Mouse (Mus musculus) lung, embryonic 16.5 days (tissue): ENCODE measurements around the gene Ckap4. TPM values are rescaled to one million over a fixed set of nuclear protein-coding genes. Genes with fewer than 3 reads are reported as not detected.

ENCODE experiments used
- ATAC-seq: fragments of 200-750 bp; cut with Nextera tagmentation; 2 replicates; pipeline ENCODE4 v1.8.0; 2017; ENCODE audit warnings: low read depth, mild to moderate bottlenecking, moderate library complexity
- H3K27ac ChIP-seq: fragments of 300-500 bp; sonication (generic); 2 replicates; pipeline ENCODE4 v1.5.1; 2014; ENCODE audit warnings: mild to moderate bottlenecking, control low read depth, low read length
- H3K27me3 ChIP-seq: fragments of 300-500 bp; sonication (generic); 2 replicates; pipeline ENCODE4 v1.6.1; 2014; ENCODE audit warnings: low read depth, low read length, mixed read lengths; ENCODE audit not compliant: control insufficient read depth, insufficient read depth
- H3K36me3 ChIP-seq: fragments of 300-500 bp; sonication (generic); 2 replicates; pipeline ENCODE4 v1.6.1; 2014; ENCODE audit warnings: low read length; ENCODE audit not compliant: control insufficient read depth, insufficient read depth
- H3K4me1 ChIP-seq: fragments of 300-500 bp; sonication (generic); replicated peaks from 2 replicates; pipeline ENCODE4 v1.6.1; 2014; ENCODE audit warnings: low read length, mixed read lengths; ENCODE audit not compliant: control insufficient read depth, insufficient read depth
- H3K4me2 ChIP-seq: fragments of 300-500 bp; sonication (generic); 2 replicates; pipeline ENCODE4 v1.6.1; 2014; ENCODE audit warnings: low read depth, low read length, control low read depth
- H3K4me3 ChIP-seq: fragments of 300-500 bp; sonication (generic); 2 replicates; pipeline ENCODE4 v1.5.1; 2014; ENCODE audit warnings: mild to moderate bottlenecking, low read length, control low read depth
- H3K9ac ChIP-seq: fragments of 300-500 bp; sonication (generic); 2 replicates; pipeline ENCODE4 v1.6.1; 2014; ENCODE audit warnings: low read length, control low read depth
- H3K9me3 ChIP-seq: fragments of 300-500 bp; sonication (generic); 2 replicates; pipeline ENCODE4 v1.6.1; 2016; ENCODE audit warnings: low read length; ENCODE audit not compliant: control insufficient read depth
- WGBS: fragments of 180-500 bp; shearing (Covaris S2); extraction: QIAGEN DNeasy Blood & Tissue Kit; methylation state at CpG from one replicate; pipeline ENCODE4 v1.1.7; 2014; 5-methylcytosine and 5-hydroxymethylcytosine counted together
- polyA plus RNA-seq: library from polyadenylated mRNA; unstranded; fragments of >200 nt; fragmentation: Nextera tagmentation; extraction: Ambion mirVana; gene quantifications from 2 replicates; pipeline ENCODE4 v1.2.1, GENCODE M21; 2015

The Ckap4 gene
- polyA plus RNA-seq, 1 experiment from 2014 or later = 88.0 TPM

DNA sequence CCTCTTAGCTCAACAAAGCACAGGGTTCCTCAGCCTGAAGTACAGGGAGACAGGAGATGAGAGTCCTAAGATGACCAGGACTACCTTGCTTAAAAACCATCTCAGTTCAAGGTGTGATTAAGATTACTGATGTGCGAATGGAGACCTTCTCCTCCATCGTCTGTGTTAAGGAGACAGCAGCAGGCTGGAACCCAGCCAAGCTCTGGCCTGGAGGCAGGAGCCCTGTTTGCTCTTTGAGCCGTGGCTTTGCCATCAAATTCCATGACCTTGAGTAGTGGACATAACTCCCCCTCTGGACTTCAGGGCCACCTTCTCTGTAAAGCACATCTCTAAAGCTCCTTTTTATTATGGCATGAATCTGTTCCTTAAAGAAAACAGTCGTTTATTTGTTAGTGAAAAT lies 2.0 kb upstream of the Ckap4 start:
- Histone ChIP-seq H3K4me2 (no peak overlapping the region), H3K9me3 (no peaks in the 10 kb centered on the region), H3K9ac (no peak overlapping the region), H3K36me3 (0 out of 2 replicates have a peak, but pooled peaks cover 4% of the 10 kb centered on the region), H3K4me1 (peaks cover 21% of the 10 kb centered on the region), H3K4me3 (no peak overlapping the region), H3K27me3 (no peaks in the 10 kb centered on the region), H3K27ac (no peak overlapping the region)
- WGBS = 32% methylated on average over 4 of the region's 4 CpGs
- ATAC-seq = no peak

DNA sequence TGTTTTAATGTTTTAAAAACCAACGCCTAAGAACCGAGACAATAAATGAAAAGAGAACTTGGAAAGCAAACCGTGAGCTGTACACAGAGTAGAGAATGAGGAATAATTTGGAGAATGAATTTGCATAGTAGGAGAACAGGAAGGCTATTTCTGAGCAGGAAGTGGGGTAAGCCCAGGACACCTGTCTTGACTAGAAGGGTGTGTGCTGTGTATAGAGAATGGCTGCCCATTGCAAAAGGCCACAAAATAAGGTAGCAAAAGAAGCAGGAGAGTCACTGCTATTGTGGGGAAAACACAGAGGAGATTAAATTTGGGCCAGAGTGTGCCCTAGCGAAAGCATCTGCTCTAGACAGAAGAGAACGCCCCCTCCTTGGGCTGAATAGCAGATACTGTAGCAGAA lies 1.6 kb upstream of the Ckap4 start:
- H3K9me3 ChIP-seq = no peaks in the 10 kb centered on the region
- no peaks in the 10 kb centered on the region for H3K27me3 ChIP-seq
- H3K4me3 ChIP-seq = no peak overlapping the region
- 0 out of 2 replicates have a peak, but pooled peaks cover 4% of the 10 kb centered on the region for H3K36me3 ChIP-seq
- H3K27ac ChIP-seq = no peak overlapping the region
- H3K4me1 ChIP-seq = peaks cover 25% of the 10 kb centered on the region
- WGBS = 75% methylated on average over 5 of the region's 5 CpGs
- H3K4me2 ChIP-seq = no peak overlapping the region
- ATAC-seq = no peak
- no peak overlapping the region for H3K9ac ChIP-seq

DNA sequence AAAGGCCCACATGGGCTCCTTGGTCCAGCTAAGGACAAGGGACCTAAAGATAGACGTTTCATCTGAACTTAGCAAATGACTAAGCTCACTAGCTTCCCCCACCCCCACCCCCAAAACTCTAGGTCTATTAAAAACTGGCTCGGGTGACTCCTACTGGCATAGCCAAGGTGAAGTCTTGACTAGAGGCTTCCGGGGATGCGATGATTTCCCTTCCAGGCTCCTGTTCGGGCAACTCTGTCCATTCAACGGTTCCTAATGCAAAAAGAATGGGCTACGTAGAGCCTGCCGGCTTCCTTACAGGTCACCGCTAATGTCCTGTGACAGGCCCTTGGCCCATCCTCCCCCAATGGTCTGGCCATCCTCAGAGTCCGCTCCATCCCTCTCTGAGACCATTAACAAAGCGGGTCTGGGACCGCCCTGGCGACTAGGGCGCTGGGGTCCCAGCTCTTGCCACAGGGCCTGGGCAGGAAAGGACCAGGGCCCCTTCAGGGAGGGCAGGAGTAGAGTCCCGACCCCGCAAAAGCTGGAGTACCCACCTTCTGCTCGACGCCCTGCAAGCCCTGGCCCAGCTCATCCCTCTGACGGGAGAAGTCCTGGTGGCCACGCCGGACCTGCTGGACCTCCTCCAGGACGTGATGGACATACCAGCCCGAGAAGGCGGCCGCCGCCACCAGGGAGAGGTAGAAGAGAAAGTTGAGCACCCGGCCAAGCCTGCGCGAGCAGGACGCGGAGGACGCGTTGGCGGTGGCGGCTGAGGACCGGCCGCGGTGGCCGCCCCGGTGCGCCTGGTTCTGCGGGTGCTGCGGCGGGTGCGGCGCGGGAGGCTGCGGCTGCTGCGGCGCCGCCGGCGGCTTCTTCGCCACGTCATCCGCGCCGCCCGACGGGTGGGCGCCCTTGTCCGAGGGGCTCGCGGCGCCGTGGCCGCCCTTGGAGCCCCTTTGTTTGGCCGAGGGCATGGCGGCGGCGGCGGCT lies 665 bp downstream of the Ckap4 start:
- peak; percentile 39 for ATAC-seq
- Histone ChIP-seq H3K36me3 (peaks cover 7% of the 10 kb centered on the region; the same call in 1 of the 2 replicates), H3K9ac (peak overlapping the region; percentile 91), H3K27me3 (no peaks in the 10 kb centered on the region), H3K4me1 (peaks cover 33% of the 10 kb centered on the region), H3K4me3 (peak overlapping the region; percentile 79), H3K9me3 (no peaks in the 10 kb centered on the region), H3K27ac (peak overlapping the region; percentile 93), H3K4me2 (peak overlapping the region; percentile 82)
- WGBS = under 1% methylated on average over 32 of the region's 72 CpGs

DNA sequence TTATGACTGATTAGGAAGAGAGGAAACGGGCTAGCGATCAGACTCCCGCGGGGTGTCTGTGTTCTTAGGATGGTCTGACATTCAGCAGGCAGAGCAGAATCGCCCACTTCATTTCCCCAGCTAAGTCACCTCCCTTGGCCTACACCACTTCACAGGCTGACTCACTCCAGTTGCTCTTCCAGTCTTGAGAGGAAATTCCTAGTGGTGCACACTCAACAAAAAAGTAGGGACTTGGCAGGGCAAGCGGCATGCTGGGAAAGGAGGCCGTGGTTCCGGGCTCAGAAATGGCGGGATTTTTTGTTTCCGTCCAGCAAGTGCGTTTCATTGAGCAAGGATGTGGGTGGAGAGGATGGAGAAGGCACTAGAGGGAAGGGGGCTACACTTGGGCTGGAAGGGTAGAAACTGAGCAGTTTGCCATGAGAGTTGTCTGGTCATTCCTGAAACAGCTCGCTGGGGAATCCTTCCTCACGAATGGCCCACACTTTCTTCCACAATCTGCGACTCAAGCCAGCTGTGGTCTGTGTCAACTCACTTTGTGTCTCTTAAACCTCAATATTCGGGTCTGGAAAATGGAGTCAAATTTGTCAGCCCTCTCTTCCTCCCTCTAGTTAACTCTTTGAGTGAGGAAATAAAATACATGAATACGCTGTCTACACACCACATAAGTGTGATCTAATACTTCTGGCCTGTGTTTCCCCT lies 1.5 kb downstream of the Ckap4 start:
- WGBS = 20% methylated on average over 16 of the region's 16 CpGs
- peaks cover 33% of the 10 kb centered on the region for H3K4me1 ChIP-seq
- peak overlapping the region; percentile 93 for H3K27ac ChIP-seq
- peak overlapping the region; percentile 79 for H3K4me3 ChIP-seq
- H3K9ac ChIP-seq = peak overlapping the region; percentile 91
- H3K36me3 ChIP-seq = peaks cover 14% of the 10 kb centered on the region
- H3K27me3 ChIP-seq = no peaks in the 10 kb centered on the region
- peak overlapping the region; percentile 82 for H3K4me2 ChIP-seq
- H3K9me3 ChIP-seq = no peaks in the 10 kb centered on the region
- peak; percentile 36 for ATAC-seq

DNA sequence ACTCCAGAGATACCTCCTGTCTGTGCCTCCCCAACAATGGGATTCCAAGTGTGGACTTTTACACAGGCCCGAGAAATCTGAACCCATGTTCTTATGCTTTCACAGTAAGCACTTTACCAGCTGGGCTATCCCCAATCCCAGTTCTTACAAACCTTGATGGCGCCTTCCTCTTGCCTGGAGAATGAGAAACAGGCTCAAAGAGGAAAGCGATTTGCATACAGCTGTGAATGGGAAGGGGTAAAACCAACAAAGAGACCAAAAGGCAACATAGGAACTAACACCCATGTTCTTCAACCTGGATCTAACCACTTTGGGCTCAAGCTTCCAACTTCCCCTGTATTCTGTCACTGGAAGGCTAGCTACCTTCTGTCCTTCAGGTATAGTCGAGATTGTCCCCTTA lies 2.3 kb downstream of the Ckap4 start:
- Histone ChIP-seq H3K9ac (peak overlapping the region; percentile 8), H3K4me2 (peak overlapping the region; percentile 82), H3K36me3 (peaks cover 16% of the 10 kb centered on the region), H3K27me3 (no peaks in the 10 kb centered on the region), H3K9me3 (no peaks in the 10 kb centered on the region), H3K4me1 (peaks cover 33% of the 10 kb centered on the region), H3K4me3 (peak overlapping the region; percentile 79), H3K27ac (peak overlapping the region; percentile 93)
- no peak for ATAC-seq
- 86% methylated on average over 4 of the region's 4 CpGs for WGBS

DNA sequence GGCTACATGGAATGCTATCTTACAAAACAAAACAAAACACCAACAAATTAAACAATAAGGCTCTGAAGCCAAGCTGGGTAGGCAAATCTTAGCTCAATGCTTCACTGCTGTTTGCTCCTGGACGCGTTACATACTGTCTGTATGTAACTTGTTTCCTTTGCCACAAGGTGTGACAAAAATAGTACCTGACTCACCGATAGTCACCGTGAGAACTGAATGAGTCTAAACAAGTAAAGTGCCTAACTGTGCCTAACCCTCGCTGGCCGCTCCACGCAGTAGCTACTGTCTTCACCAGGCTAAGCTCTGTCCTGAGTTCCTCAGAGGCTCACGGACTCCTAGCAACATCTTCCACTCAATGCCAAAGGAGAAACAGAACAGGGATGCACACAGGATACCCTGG lies 3.5 kb downstream of the Ckap4 start:
- Histone ChIP-seq H3K9ac (peak overlapping the region; percentile 29; the same call in 1 of the 2 replicates), H3K9me3 (no peaks in the 10 kb centered on the region), H3K4me3 (no peak overlapping the region), H3K4me2 (peak overlapping the region; percentile 82), H3K36me3 (peaks cover 21% of the 10 kb centered on the region), H3K27ac (no peak overlapping the region), H3K27me3 (no peaks in the 10 kb centered on the region), H3K4me1 (peaks cover 26% of the 10 kb centered on the region)
- 69% methylated on average over 8 of the region's 8 CpGs for WGBS
- ATAC-seq = no peak

DNA sequence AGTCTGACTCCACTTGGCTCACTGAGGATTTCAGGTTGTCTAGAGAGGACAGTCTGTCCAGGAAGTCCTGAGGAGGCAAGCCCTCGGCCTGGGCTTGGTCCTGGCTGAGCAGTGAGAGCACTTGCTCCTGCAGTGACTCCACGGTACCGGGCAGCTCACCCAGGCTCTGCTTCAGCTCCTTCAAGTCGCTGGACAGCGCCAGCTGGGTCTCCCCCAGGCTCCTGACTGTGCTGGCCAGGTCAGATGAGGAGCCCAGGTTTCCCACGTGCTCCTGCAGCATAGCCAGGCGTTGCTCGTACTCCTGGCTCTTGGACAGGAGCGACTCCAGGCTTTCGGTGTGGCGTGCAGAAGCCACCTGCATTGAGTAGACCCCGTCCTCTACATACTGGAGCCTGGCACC lies 6.2 kb downstream of the Ckap4 start:
- Histone ChIP-seq H3K27me3 (no peaks in the 10 kb centered on the region), H3K36me3 (peaks cover 26% of the 10 kb centered on the region), H3K4me1 (peaks cover 24% of the 10 kb centered on the region), H3K9me3 (no peaks in the 10 kb centered on the region), H3K4me3 (no peak overlapping the region), H3K9ac (no peak overlapping the region), H3K4me2 (no peak overlapping the region), H3K27ac (no peak overlapping the region)
- 81% methylated on average over 12 of the region's 12 CpGs for WGBS
- ATAC-seq = no peak

DNA sequence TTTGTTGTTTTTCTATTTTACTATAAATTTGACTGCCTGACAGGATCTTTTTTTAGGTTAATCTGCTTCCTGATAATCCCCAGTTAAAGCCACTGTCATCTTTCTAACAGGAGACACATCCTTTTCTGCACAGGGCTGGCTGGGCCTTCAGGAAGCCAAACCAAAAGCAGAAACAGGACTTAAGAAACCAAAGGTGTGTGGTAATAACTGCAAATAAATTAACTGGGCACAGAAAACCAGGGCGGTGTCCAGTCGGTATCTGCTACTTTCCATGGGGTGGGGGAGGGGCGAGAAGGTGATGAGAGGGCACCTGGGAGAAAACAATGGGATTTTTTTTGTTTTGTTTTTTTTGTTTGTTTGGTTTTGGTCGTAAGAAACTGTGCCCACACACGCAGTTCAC lies 6.8 kb downstream of the Ckap4 start:
- peaks cover 22% of the 10 kb centered on the region for H3K4me1 ChIP-seq

DNA sequence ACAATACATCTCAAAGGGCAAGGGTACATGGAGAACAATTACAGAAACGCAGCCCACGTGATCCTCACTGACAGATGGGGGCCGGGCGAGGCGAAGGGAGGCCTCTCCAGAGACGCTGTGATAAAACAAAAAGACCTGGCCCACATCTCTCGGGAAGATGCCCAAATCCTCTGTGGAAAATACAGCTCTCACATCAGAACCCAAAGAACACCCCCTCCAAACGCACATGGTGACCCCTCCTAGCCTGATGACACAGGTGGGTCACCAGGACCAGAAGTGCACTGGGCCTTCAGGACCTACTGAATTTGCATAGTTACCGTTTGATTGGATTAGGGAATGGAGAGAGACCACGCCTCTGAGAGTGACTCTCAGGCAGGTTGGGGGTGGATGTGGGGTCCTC lies 7.4 kb downstream of the Ckap4 start:
- H3K27ac ChIP-seq = no peak overlapping the region
- peaks cover 26% of the 10 kb centered on the region for H3K36me3 ChIP-seq
- H3K4me2 ChIP-seq = no peak overlapping the region
- no peaks in the 10 kb centered on the region for H3K27me3 ChIP-seq
- WGBS = 76% methylated on average over 10 of the region's 10 CpGs
- no peak for ATAC-seq
- H3K9ac ChIP-seq = no peak overlapping the region
- no peak overlapping the region for H3K4me3 ChIP-seq
- no peaks in the 10 kb centered on the region for H3K9me3 ChIP-seq
- peaks cover 18% of the 10 kb centered on the region for H3K4me1 ChIP-seq

More for the DNA sequence above, 6.8 kb downstream of the Ckap4 start:
- Histone ChIP-seq H3K27me3 (no peaks in the 10 kb centered on the region), H3K4me3 (no peak overlapping the region), H3K4me2 (no peak overlapping the region), H3K27ac (no peak overlapping the region), H3K9me3 (no peaks in the 10 kb centered on the region), H3K36me3 (peaks cover 26% of the 10 kb centered on the region), H3K9ac (no peak overlapping the region)
- no peak for ATAC-seq
- 71% methylated on average over 5 of the region's 5 CpGs for WGBS
